8 mouse cellular contexts compared by ENCODE assay signal in the genomic region with DNA sequence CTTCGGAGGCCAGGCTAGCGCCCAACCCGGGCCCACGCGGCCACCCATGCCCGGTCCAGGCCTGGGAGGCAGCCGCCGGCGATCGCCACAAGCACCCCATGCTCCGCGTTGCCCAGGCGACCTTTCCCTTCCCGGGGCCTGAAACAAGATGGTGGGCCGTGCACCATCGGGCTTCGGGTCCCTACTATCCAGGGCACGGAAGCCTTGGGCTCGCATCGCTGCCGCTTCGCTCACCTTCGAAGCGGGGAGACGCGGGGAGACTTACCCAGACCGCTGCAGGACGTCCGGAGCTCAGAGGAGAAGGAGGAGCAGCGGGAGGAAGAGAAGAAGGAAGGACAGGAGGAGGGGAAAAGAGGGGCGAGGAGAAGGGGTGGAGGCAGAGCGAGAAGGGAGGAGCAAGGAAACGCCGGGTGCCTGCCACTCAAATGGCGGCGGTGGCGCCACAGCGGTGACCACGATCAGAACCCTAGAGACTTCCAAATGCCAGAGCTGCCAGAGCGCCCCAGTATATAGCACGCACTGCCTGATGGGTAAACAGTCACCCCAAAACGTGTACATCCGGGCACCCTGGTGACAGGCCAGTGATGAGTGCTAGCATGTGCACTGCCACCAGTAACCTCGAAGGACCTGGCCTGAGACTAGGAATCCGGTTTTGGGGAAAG. TPM values are rescaled to one million over a fixed set of nuclear protein-coding genes. Genes with fewer than 3 reads are reported as not detected.
A peak's percentile ranks its signal among the peaks of the same experiment; 100 is the strongest.
DNase-seq lines count a peak whose midpoint lies in the region; ATAC-seq lines count a peak whose summit lies in the region.

A gene (minus strand): TSS at position 406 of the 662 bp plus-strand sequence.

- H3K4me2 ChIP-seq in hindbrain, embryonic 16.5 days (ENCODE audit: low read length) = peak within 1 kb of the TSS; percentile 54

- peak; percentile 95 for ATAC-seq in hindbrain, embryonic 16.5 days

- H3K36me3 ChIP-seq in hindbrain, embryonic 16.5 days (ENCODE audit: control insufficient read depth, insufficient read depth, low read length) = no peaks in the 10 kb centered on the region
- peaks cover 13% of the 10 kb centered on the region for H3K36me3 ChIP-seq in megakaryocyte, embryonic 14.5 days (replicated peaks; ENCODE audit: low read length)

- peak; percentile 14 for DNase-seq in WW6 (ENCODE audit: low read depth, low spot score)
- DNase-seq in cerebellum, postnatal 4 days (ENCODE audit: low spot score in 2 of 2) = peak; percentile 23 to 51
- DNase-seq in gastrocnemius, adult 18-20 months (ENCODE audit: low spot score) = peak; percentile 44
- DNase-seq in left cerebral cortex, adult 8-10 months (ENCODE audit: low spot score in 2 of 2) = peak; percentile 37 to 78
- peak; percentile 80 to 84 for DNase-seq in right cerebral cortex, postnatal 10 days (ENCODE audit: low spot score in 2 of 2)
- peak; percentile 43 for DNase-seq in urinary bladder, postnatal 25 days (ENCODE audit: low spot score)

- H3K4me3 ChIP-seq in hindbrain, embryonic 16.5 days (ENCODE audit: low read length) = peak within 1 kb of the TSS; percentile 68
- H3K4me3 ChIP-seq in megakaryocyte, embryonic 14.5 days (replicated peaks) = peak within 1 kb of the TSS; percentile 95

- WGBS in hindbrain, embryonic 16.5 days = 21% methylated on average over 36 of the region's 45 CpGs

- peak within 1 kb of the TSS; percentile 85 for H3K9ac ChIP-seq in hindbrain, embryonic 16.5 days (ENCODE audit: low read depth, low read length)

- no peaks in the 10 kb centered on the region for H3K27me3 ChIP-seq in hindbrain, embryonic 16.5 days (replicated peaks; ENCODE audit: control insufficient read depth, insufficient read depth, low read length)
- peaks cover 8% of the 10 kb centered on the region for H3K27me3 ChIP-seq in megakaryocyte, embryonic 14.5 days (replicated peaks)

- H3K4me1 ChIP-seq in hindbrain, embryonic 16.5 days (ENCODE audit: control insufficient read depth, insufficient read depth, low read depth, low read length) = 0 out of 2 replicates have a peak, but pooled peaks cover 3% of the 10 kb centered on the region
- H3K4me1 ChIP-seq in megakaryocyte, embryonic 14.5 days = 0 out of 2 replicates have a peak, but pooled peaks cover 3% of the 10 kb centered on the region

- H3K27ac ChIP-seq in hindbrain, embryonic 16.5 days (ENCODE audit: low read depth, low read length) = peak within 1 kb of the TSS; percentile 74

- H3K9me3 ChIP-seq in hindbrain, embryonic 16.5 days (ENCODE audit: control insufficient read depth, low read length) = no peaks in the 10 kb centered on the region
- 0 out of 2 replicates have a peak, but pooled peaks cover 6% of the 10 kb centered on the region for H3K9me3 ChIP-seq in megakaryocyte, embryonic 14.5 days

RNA-seq across cellular contexts. Expression of the gene that starts here (rescaled TPM):
- 1 to 10 TPM; 4.6 TPM for total RNA-seq in gastrocnemius, adult 18-20 months (2021)
- 6.6 and 7.2 TPM in 2 replicates for polyA plus RNA-seq in hindbrain, embryonic 16.5 days (2015; fragmentation: Nextera tagmentation; extraction: Ambion mirVana)
- 10 to 100 TPM; 21.1 to 24.8 (median 23.1) TPM for total RNA-seq in left cerebral cortex, adult 8-10 months (2022)
- polyA plus RNA-seq in megakaryocyte, embryonic 14.5 days (2012; ENCODE audit: insufficient read depth, low replicate concordance) = 0.08 TPM in 1 of 2 replicates, not detected in the other

Comparison
In these comparisons a context has a peak if more than half of its experiments do, and no peak if none do; other contexts are left out.
1. Peak in every context shown above with its lines: DNase-seq, ATAC-seq, H3K4me3 ChIP-seq and H3K27ac ChIP-seq.
2. DNase-seq: peak in every context shown above with its lines; median percentile 82 in right cerebral cortex, postnatal 10 days; 58 in left cerebral cortex, adult 8-10 months; 44 in gastrocnemius, adult 18-20 months; 43 in urinary bladder, postnatal 25 days; 37 in cerebellum, postnatal 4 days; 14 in WW6.